Mouse (Mus musculus): ENCODE results near the gene Slc35e1.

GRCm38 (mm10) chr8:72507505-72507904 is 15.1 kb upstream of the Slc35e1 start:
- TF ChIP-seq CTCF (IDR thresholded peaks at IDR 0.05; ENCODE audit: low read depth), result no peak
- no peak for TF ChIP-seq EP300 (IDR thresholded peaks at IDR 0.05; ENCODE audit: low read depth)
